Mouse (Mus musculus) erythroblast, embryonic 14.5 days (primary cell): Measurements from ENCODE around the gene Tex22. TPM values are rescaled to one million over a fixed set of nuclear protein-coding genes. Genes with fewer than 3 reads are reported as not detected.

Experiments used
- H3K27me3 ChIP-seq: 2 replicates; pipeline ENCODE4 v1.6.1; 2012; ENCODE audit warnings: inconsistent platforms; ENCODE audit not compliant: control insufficient read depth
- H3K36me3 ChIP-seq: 2 replicates; pipeline ENCODE4 v1.6.1; 2012; ENCODE audit warnings: mild to moderate bottlenecking, inconsistent platforms; ENCODE audit not compliant: control insufficient read depth
- H3K4me1 ChIP-seq: 2 replicates; pipeline ENCODE4 v1.6.1; 2012; ENCODE audit warnings: inconsistent platforms; ENCODE audit not compliant: control insufficient read depth
- H3K4me3 ChIP-seq: replicated peaks from 2 replicates; pipeline ENCODE3; 2012; ENCODE audit warnings: moderate library complexity, mild to moderate bottlenecking, inconsistent platforms
- H3K9me3 ChIP-seq: 2 replicates; pipeline ENCODE4 v1.6.1; 2012; ENCODE audit warnings: low read length, inconsistent platforms, mixed read lengths; ENCODE audit not compliant: control insufficient read depth
- GATA1 ChIP-seq: IDR thresholded peaks from 2 replicates; pipeline ENCODE4 v1.6.1; 2012; ENCODE audit warnings: low read length, inconsistent platforms, mixed read lengths
- TAL1 ChIP-seq: IDR thresholded peaks from 3 replicates; pipeline ENCODE4 v1.6.1; 2012; ENCODE audit warnings: low read length, inconsistent platforms, mixed read lengths
- polyA plus RNA-seq: library from polyadenylated mRNA; stranded (reverse); fragments of >175 nt; gene quantifications from 2 replicates; pipeline ENCODE4 v1.2.3, GENCODE M21; 2012

Tex22 gene
- polyA plus RNA-seq, 1 experiment, result not detected

DNA sequence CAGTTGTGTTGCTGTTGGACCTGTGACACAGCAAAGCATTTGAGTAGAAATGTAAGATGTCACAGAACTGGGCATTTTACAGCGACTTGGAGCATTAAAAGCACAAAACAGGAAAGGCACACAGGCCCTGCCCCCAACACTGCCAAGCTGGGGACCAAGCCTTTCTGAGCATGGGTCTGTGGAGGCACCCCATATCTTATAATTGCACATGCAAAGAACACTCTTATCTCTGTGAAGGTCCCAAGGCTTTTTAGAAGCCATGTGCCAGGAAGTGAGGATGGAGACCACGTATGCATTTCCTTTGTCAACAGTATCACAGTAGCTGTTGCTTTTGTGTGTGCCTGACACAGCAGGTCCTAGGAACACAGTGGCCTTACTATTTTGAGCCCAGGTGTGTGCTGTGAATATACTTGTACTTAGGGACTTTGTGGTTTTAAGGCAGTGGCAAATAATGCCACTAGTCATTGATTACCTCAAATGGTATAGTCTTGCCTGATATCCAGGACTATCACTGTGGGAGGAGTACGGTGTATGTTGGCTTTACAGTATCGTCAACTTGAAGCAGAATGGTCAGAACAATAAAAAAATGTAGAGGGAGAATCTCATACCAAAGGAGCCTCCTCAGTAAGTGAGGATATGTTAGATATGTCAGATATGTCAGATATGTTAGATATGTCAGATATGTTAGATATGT is 33.3 kb downstream of the Tex22 start:
- Histone ChIP-seq H3K4me1 (peaks cover 83% of the 10 kb centered on the region), H3K36me3 (peaks cover 62% of the 10 kb centered on the region), H3K9me3 (peaks cover 3% of the 10 kb centered on the region; the same call in 1 of the 2 replicates), H3K27me3 (no peaks in the 10 kb centered on the region), H3K4me3 (peak overlapping the region; percentile 42)
- peak; percentile 66 for TF ChIP-seq GATA1
- TF ChIP-seq TAL1, result peak; percentile 72

GRCm38 (mm10) chr12:113108528-113109283 is 34.4 kb downstream of the Tex22 start:
- Histone ChIP-seq H3K9me3 (peaks cover 3% of the 10 kb centered on the region; the same call in 1 of the 2 replicates), H3K36me3 (peaks cover 65% of the 10 kb centered on the region), H3K4me3 (no peak overlapping the region), H3K27me3 (no peaks in the 10 kb centered on the region), H3K4me1 (peaks cover 77% of the 10 kb centered on the region)
- TF ChIP-seq GATA1, result no peak
- no peak for TF ChIP-seq TAL1

DNA sequence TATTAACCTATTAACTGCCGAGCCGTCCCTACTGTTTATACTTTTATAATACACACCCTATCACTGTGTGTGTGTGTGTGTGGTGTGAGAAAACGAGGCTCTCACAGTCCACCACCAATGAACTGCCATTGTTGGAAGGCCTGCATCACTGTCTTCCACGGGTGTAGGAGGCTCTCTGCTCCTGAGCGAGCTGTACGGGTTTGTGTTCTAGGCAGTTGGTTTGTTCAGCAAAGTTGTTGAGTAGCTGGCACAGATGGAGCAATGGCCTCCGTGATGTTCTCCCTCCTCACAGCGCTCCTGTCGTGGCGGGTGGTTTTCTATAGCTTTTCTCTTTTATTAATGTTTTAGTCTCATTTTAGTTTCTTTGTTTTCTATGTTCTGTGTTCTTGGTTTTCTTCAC is 35.5 kb downstream of the Tex22 start:
- Histone ChIP-seq H3K36me3 (peaks cover 66% of the 10 kb centered on the region), H3K4me1 (peaks cover 69% of the 10 kb centered on the region), H3K9me3 (peaks cover 3% of the 10 kb centered on the region; the same call in 1 of the 2 replicates), H3K4me3 (no peak overlapping the region), H3K27me3 (no peaks in the 10 kb centered on the region)
- TF ChIP-seq GATA1, result no peak
- no peak for TF ChIP-seq TAL1

DNA sequence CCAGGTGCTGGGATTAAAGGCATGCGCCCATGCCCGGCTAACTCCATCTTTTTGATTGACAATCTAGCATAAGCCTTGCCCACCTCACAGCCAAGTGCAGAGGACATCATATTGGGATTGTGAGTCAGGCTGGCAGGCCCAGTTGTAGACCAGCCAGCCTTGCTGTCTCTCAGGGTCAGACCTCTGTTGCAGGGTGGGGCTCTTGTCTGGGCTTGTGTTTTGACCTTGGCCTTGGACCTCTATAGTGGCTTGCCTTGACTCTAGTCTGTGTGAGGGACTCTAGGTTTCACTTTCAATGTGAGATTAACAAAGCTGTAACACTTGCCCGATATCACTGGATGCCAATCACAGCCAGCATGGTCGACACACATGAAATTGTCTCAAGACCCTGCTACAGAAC is 39.8 kb downstream of the Tex22 start:
- H3K27me3 ChIP-seq, result no peaks in the 10 kb centered on the region
- H3K4me3 ChIP-seq, result no peak overlapping the region
- no peaks in the 10 kb centered on the region for H3K9me3 ChIP-seq
- H3K36me3 ChIP-seq, result peaks cover 81% of the 10 kb centered on the region
- no peak for TF ChIP-seq GATA1
- no peak for TF ChIP-seq TAL1
- H3K4me1 ChIP-seq, result peaks cover 33% of the 10 kb centered on the region

DNA sequence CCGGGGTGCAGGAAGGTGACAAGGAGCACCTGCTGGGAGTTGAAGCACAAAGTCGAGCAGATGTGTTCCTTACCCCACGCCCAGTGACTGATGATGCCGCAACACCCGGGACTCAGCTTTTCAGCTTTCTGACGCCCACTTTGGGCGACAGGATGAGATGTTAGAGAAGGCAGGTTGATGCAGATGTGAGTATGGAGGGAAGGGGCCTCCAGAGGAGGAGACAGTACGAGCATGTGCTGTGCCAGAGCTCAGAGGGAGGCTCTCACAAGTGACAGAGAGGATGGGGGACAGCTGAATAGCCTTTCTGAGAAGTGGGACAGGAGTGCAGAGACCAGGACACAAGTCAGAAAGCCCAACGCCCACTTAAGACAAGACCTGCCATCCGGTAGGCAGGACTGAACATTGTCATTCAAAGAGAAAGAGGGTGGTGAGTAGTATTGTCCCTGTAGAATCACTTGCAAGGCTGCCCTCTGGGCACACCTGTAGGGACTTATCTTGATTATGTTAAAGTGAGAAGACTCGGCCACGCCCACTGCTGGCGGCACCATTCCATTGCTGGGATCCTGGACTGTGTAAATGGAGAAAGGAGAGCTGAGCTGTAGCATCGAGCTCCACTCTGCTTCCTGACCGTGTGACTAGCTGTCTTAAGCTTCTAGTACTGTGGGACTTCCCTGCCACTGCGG is 40.7 kb downstream of the Tex22 start:
- Histone ChIP-seq H3K36me3 (peaks cover 81% of the 10 kb centered on the region), H3K4me1 (peaks cover 29% of the 10 kb centered on the region)

GRCm38 (mm10) chr12:113119516-113120410 is 45.5 kb downstream of the Tex22 start:
- no peak overlapping the region for H3K4me3 ChIP-seq
- no peaks in the 10 kb centered on the region for H3K27me3 ChIP-seq
- peaks cover 97% of the 10 kb centered on the region for H3K36me3 ChIP-seq
- H3K9me3 ChIP-seq, result no peaks in the 10 kb centered on the region
- no peak for TF ChIP-seq GATA1
- no peak for TF ChIP-seq TAL1
- H3K4me1 ChIP-seq, result peaks cover 12% of the 10 kb centered on the region

More for the DNA sequence above, 40.7 kb downstream of the Tex22 start:
- Histone ChIP-seq H3K4me3 (no peak overlapping the region), H3K27me3 (no peaks in the 10 kb centered on the region), H3K9me3 (no peaks in the 10 kb centered on the region)
- TF ChIP-seq TAL1 (no peak), GATA1 (no peak)

DNA sequence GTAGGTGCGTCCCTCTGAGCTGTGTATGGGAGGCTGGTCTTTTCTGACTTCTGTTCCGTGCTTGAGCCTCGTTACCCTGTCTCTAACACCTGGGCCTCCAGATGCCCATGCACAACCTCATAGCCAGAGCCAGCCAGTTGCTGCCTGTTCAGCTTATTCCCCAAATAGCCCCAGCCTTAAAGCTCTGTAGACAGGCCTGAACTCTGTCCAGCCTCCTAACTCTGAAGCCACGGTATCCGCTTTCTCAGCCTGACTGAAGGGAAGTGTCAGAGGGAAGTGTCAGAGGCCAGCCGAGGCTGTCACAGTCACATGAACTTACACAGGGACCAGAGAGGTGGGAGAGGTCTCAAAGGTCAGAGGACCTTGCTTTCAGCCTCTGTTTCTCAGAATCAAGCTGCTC is 50.4 kb downstream of the Tex22 start:
- H3K4me3 ChIP-seq, result no peak overlapping the region
- peaks cover 99% of the 10 kb centered on the region for H3K36me3 ChIP-seq
- H3K9me3 ChIP-seq, result no peaks in the 10 kb centered on the region
- no peak for TF ChIP-seq TAL1
- no peak for TF ChIP-seq GATA1
- H3K27me3 ChIP-seq, result no peaks in the 10 kb centered on the region
- H3K4me1 ChIP-seq, result peaks cover 3% of the 10 kb centered on the region

GRCm38 (mm10) chr12:113130732-113131131 is 56.4 kb downstream of the Tex22 start:
- TF ChIP-seq GATA1 (no peak), TAL1 (no peak)
- Histone ChIP-seq H3K9me3 (no peaks in the 10 kb centered on the region), H3K27me3 (no peaks in the 10 kb centered on the region), H3K4me1 (peaks cover 8% of the 10 kb centered on the region), H3K36me3 (peaks cover 100% of the 10 kb centered on the region), H3K4me3 (no peak overlapping the region)
